Mouse (Mus musculus) limb, embryonic 11.5 days (tissue): ENCODE data around the gene Kdsr. TPM values are rescaled to one million over a fixed set of nuclear protein-coding genes. Genes with fewer than 3 reads are reported as not detected.

Experiments
- ATAC-seq: fragments of 200-750 bp; cut with Nextera tagmentation; 2 replicates; pipeline ENCODE4 v1.8.0; 2017; ENCODE audit warnings: low read depth; ENCODE audit not compliant: insufficient number of reproducible peaks, low FRiP score, low TSS enrichment
- DNase-seq: peaks from one replicate; pipeline ENCODE4 v3.0.0-alpha.2; 2015; ENCODE audit warnings: low spot score
- H3K27ac ChIP-seq: fragments of 300-500 bp; sonication (generic); replicated peaks from 2 replicates; pipeline ENCODE4 v1.5.1; 2014; ENCODE audit warnings: low read depth, mild to moderate bottlenecking, low read length
- H3K27me3 ChIP-seq: fragments of 300-500 bp; sonication (generic); 2 replicates; pipeline ENCODE4 v1.6.1; 2014; ENCODE audit warnings: mild to moderate bottlenecking, low read length, mixed read lengths; ENCODE audit not compliant: control insufficient read depth, insufficient read depth
- H3K36me3 ChIP-seq: fragments of 300-500 bp; sonication (generic); 2 replicates; pipeline ENCODE4 v1.6.1; 2014; ENCODE audit warnings: mild to moderate bottlenecking, low read length, moderate library complexity, mixed read lengths; ENCODE audit not compliant: control insufficient read depth, insufficient read depth
- H3K4me1 ChIP-seq: fragments of 300-500 bp; sonication (generic); 2 replicates; pipeline ENCODE4 v1.6.1; 2014; ENCODE audit warnings: low read length, mixed read lengths; ENCODE audit not compliant: control insufficient read depth, insufficient read depth
- H3K4me2 ChIP-seq: fragments of 300-500 bp; sonication (generic); 2 replicates; pipeline ENCODE4 v1.6.1; 2014; ENCODE audit warnings: low read depth, mild to moderate bottlenecking, moderate library complexity; ENCODE audit not compliant: severe bottlenecking
- H3K4me3 ChIP-seq: fragments of 300-500 bp; sonication (generic); 2 replicates; pipeline ENCODE4 v1.5.1; 2014; ENCODE audit warnings: low read depth, low read length
- H3K9ac ChIP-seq: fragments of 300-500 bp; sonication (generic); 2 replicates; pipeline ENCODE4 v1.6.1; 2014; ENCODE audit warnings: mild to moderate bottlenecking, low read length
- H3K9me3 ChIP-seq: fragments of 300-500 bp; sonication (generic); 2 replicates; pipeline ENCODE4 v1.6.1; 2016; ENCODE audit warnings: low read length; ENCODE audit not compliant: control insufficient read depth
- WGBS: fragments of 180-500 bp; shearing (Covaris S2); extraction: QIAGEN DNeasy Blood & Tissue Kit; methylation state at CpG from one replicate; pipeline ENCODE4 v1.1.7; 2014; 5-methylcytosine and 5-hydroxymethylcytosine counted together
- polyA plus RNA-seq: library from polyadenylated mRNA; unstranded; fragments of >200 nt; fragmentation: Nextera tagmentation; extraction: Ambion mirVana; gene quantifications from 2 replicates; pipeline ENCODE4 v1.2.1, GENCODE M21; 2014

Gene Kdsr
- polyA plus RNA-seq = 10.4 and 11.2 TPM in 2 replicates

- DNase-seq (peak; percentile 96), ATAC-seq (peak; percentile 100)
- no peaks in the 10 kb centered on the region for H3K27me3 ChIP-seq
- 0 out of 2 replicates have a peak, but pooled peaks cover 3% of the 10 kb centered on the region for H3K4me1 ChIP-seq
- H3K27ac ChIP-seq = peak within 1 kb of the TSS; percentile 47; the same call in 1 of the 2 replicates
- H3K9me3 ChIP-seq = no peaks in the 10 kb centered on the region
- peak within 1 kb of the TSS; percentile 72 for H3K9ac ChIP-seq
- H3K4me2 ChIP-seq = peak within 1 kb of the TSS; percentile 95
- 3% methylated on average over 47 of the region's 51 CpGs for WGBS
- no peaks in the 10 kb centered on the region for H3K36me3 ChIP-seq
- peak within 1 kb of the TSS; percentile 71 for H3K4me3 ChIP-seq
Measured at GRCm38 (mm10) chr1:106759572-106760435, at the start of gene Kdsr. Gene Kdsr, minus strand, starts transcription at chr1:106759727.

DNA sequence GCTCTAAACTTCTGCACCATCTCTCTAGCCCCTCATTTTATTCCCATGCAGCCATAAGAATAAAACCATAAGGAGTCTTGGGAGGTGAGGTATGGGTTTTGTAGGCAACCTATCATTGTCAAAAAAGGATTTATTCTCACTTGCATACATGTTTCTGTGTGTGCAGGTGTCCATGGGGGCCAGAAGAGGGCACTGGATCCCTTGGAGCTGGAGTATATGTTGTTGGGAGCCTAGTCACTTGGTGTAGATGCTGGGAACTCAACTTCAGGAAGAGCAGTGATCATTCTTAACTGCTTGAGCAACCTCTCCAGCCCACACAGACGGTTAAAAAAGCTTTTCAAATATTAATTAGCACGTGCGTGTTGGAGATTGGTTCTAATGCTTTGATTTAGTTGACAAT, 40.4 kb upstream of the Kdsr start:
- DNase-seq (no peak), ATAC-seq (no peak)
- 79% methylated on average over 3 of the region's 3 CpGs for WGBS
- Histone ChIP-seq H3K27me3 (no peaks in the 10 kb centered on the region), H3K4me1 (no peaks in the 10 kb centered on the region), H3K36me3 (no peaks in the 10 kb centered on the region), H3K9ac (no peak overlapping the region), H3K27ac (no peak overlapping the region), H3K9me3 (no peaks in the 10 kb centered on the region), H3K4me3 (no peak overlapping the region), H3K4me2 (no peak overlapping the region)

DNA sequence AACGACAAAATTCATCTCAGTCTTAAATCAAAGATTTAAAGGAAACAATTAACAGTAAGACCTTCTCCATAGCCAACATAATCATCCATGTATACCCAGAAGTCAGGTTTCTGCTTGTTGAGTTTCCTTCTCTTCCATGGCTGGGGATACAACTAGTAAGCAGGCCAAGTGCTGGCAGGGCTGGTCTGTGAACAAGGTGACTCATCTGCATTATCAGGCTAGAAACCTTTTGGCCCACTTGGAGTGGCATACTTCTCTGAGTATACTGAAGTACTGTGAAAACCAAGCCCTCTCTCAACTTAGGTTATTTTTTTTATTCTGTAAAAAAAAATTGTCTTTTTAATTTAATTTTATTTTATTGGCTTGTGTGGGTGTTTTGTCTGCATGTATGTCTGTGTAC, 39.9 kb upstream of the Kdsr start:
- Histone ChIP-seq H3K27ac (no peak overlapping the region), H3K4me1 (no peaks in the 10 kb centered on the region), H3K9me3 (no peaks in the 10 kb centered on the region), H3K4me3 (no peak overlapping the region), H3K4me2 (no peak overlapping the region), H3K27me3 (no peaks in the 10 kb centered on the region), H3K9ac (no peak overlapping the region), H3K36me3 (no peaks in the 10 kb centered on the region)
- 65% methylated on average over 1 of the region's 1 CpGs for WGBS
- ATAC-seq (no peak), DNase-seq (no peak)

GRCm38 (mm10) chr1:106796987-106797779, 37.7 kb upstream of the Kdsr start:
- ATAC-seq = no peak
- H3K36me3 ChIP-seq = no peaks in the 10 kb centered on the region
- no peaks in the 10 kb centered on the region for H3K9me3 ChIP-seq
- DNase-seq = no peak
- peak overlapping the region; percentile 56 for H3K4me2 ChIP-seq
- no peaks in the 10 kb centered on the region for H3K4me1 ChIP-seq
- no peaks in the 10 kb centered on the region for H3K27me3 ChIP-seq
- H3K9ac ChIP-seq = no peak overlapping the region
- 65% methylated on average over 7 of the region's 7 CpGs for WGBS
- no peak overlapping the region for H3K27ac ChIP-seq
- H3K4me3 ChIP-seq = peak overlapping the region; percentile 96

DNA sequence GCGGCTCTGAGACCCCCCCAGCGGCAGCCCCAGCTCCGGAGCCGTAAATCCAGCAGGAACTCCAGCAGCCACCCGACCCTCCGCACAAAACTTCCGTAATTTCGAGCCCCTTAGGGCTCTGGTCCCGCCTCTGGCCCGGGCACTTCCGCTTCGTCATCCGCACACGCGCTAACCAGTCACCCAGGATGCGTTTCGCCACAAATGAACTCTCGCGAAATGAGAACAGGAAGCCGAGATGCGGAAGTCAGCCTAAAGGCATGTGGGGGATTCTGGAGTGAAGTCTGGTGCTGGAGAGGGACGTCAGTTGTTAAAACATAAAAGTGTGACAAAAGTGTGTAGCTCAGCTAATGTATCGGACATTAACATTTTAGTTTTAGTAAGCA, 37.0 kb upstream of the Kdsr start, which contains the start of gene Vps4b:
Gene Vps4b, minus strand, starts transcription at position 187 of the 383 bp plus-strand sequence.
- Histone ChIP-seq H3K4me2 (peak within 1 kb of the TSS; percentile 56), H3K9me3 (no peaks in the 10 kb centered on the region), H3K4me1 (no peaks in the 10 kb centered on the region), H3K36me3 (no peaks in the 10 kb centered on the region), H3K27me3 (no peaks in the 10 kb centered on the region), H3K9ac (peak within 1 kb of the TSS; percentile 93), H3K4me3 (peak within 1 kb of the TSS; percentile 96), H3K27ac (peak within 1 kb of the TSS; percentile 87)
- DNase-seq (peak; percentile 94), ATAC-seq (peak; percentile 100)
- under 1% methylated on average over 23 of the region's 23 CpGs for WGBS

DNA sequence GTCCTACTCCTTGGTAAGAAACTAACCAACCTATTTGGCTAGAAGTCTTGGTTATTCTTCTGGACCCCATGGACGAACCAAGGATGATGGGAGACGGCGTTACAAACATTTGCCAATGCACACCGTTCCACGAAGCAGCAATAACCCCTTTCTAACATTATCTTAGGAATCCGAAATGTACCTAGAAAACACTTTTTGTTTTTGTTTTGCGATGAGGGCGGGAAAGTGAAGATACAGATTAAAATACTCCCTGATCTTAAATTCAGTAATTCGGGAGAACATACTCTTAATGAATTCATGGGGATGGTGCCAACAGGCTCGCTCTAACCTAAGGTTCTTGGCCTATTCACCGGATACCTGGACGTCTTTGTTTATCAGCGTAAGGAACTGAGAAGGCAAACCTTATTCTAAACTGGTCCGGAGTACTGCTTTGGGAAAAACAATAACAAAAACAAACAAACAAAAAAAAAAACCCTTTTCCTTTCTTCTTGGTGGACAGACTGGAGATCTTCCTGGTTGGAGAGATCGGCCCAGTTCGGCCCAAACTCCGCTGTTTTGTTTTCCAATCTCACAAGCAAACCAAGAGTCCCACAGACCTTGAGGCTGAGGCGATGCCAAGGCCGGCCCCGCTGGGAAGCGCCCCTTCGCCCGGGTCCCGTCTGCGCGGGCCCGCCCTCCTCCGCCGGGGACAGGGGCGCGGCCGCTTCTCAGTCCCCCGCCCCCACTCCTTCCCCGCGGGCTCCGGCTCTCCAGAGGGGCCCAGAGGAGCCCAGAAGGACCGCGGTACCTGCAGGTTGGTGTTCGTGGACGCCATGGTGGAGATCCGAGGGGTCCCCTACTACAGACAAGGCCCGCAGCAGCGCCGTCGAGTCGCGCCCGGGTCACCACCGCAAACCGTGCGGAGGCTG, 36.4 kb upstream of the Kdsr start:
- H3K27ac ChIP-seq = peak overlapping the region; percentile 87
- no peaks in the 10 kb centered on the region for H3K9me3 ChIP-seq
- no peaks in the 10 kb centered on the region for H3K36me3 ChIP-seq
- no peak for DNase-seq
- WGBS = 3% methylated on average over 51 of the region's 51 CpGs
- H3K4me3 ChIP-seq = peak overlapping the region; percentile 96
- ATAC-seq = peak; percentile 87
- peak overlapping the region; percentile 93 for H3K9ac ChIP-seq
- H3K4me1 ChIP-seq = no peaks in the 10 kb centered on the region
- peak overlapping the region; percentile 56 for H3K4me2 ChIP-seq
- no peaks in the 10 kb centered on the region for H3K27me3 ChIP-seq

DNA sequence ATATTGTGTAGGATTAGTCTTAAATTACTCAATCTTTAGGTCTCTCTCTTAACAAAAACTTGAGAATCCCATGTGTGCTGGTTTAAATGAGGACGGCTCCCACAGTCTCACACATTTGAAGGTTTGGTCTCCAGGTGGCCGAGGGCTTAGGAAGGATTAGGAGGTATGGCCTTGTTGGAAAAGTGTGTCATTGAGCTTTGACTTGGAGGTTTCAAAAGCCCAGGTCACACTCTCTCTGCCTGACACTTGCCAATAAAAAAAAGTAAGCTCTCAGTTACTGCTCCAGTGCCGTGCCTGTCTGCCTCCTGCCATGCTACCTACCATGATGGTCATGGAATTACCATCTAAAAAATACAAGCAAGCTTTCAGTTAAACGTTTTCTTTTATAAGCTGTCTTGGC, 15.4 kb upstream of the Kdsr start:
- no peak overlapping the region for H3K4me2 ChIP-seq
- WGBS = 87% methylated on average over 4 of the region's 4 CpGs
- no peaks in the 10 kb centered on the region for H3K4me1 ChIP-seq
- DNase-seq = no peak
- H3K36me3 ChIP-seq = peaks cover 12% of the 10 kb centered on the region; the same call in 1 of the 2 replicates
- ATAC-seq = no peak
- H3K27ac ChIP-seq = no peak overlapping the region
- no peak overlapping the region for H3K9ac ChIP-seq
- no peaks in the 10 kb centered on the region for H3K9me3 ChIP-seq
- H3K27me3 ChIP-seq = no peaks in the 10 kb centered on the region
- H3K4me3 ChIP-seq = no peak overlapping the region
